Mouse (Mus musculus): ENCODE results near the gene Amigo3. TPM values are rescaled to one million over a fixed set of nuclear protein-coding genes. Genes with fewer than 3 reads are reported as not detected.

The Amigo3 gene
- polyA plus RNA-seq, 1 experiment from 2014 or later = 2.7 TPM

DNA sequence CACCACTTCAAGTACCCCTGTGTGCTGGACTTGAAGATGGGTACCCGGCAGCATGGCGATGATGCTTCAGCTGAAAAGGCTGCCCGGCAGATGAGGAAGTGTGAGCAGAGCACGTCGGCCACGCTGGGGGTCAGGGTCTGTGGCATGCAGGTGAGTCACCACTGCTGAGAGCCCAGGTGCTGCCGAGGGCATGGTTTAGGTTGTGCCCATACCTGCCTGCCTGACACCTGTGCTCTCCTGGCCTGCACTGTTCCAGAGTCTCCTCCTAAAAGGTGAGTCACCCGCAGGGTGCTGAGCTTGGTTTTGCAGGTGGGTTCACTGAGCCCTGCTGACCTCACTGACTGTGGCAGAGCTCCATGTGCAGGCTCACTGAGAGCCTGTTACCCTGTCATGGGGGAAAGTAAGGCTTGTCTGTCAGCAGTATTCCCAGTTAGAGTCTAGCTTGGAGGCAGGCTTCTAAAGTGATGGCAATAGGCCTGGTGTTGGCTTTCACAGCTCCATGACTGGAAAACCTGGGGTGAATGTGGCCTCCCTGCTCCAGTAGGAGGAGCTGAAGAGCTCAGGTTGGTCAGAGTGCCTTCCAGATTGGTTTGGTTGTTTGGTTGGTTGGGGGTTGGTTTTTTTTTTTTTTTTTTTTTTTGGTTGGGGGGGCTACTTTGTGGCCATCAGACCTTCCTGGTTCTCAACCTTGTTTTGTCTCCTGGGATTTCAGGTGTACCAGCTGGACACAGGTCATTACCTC is 8.0 kb upstream of the Amigo3 start:
- Histone ChIP-seq H3K4me1 (peaks cover 18% of the 10 kb centered on the region), H3K9ac (no peak overlapping the region), H3K27ac (no peak overlapping the region), H3K36me3 (peaks cover 65% of the 10 kb centered on the region), H3K4me3 (replicated peaks) (no peak overlapping the region), H3K4me2 (no peak overlapping the region), H3K9me3 (replicated peaks) (no peaks in the 10 kb centered on the region), H3K27me3 (no peaks in the 10 kb centered on the region)
- no peak for ATAC-seq (replicated peaks; ENCODE audit: low FRiP score)
- 96% methylated on average over 8 of the region's 8 CpGs for WGBS

DNA sequence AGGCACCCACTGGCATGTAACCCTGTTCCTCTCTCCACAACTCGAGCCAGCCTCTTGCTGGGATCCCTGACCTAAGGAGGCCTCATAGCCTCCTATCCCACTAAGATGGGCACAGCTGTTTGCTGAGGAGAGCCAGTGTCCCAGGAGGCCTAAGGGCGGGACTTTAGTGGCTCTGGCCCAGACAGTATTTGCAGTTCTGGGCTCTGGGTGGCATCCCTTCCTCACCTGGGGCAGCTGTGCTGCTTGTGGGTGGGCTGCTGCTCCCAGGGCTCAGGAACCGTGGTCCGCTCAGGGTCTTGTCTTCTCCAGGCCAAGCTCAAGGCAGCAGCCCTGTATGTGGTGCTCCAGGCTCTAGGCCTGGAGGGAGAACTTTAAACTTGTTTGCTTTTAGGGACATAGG is 6.4 kb upstream of the Amigo3 start:
- H3K4me3 ChIP-seq (replicated peaks) = no peak overlapping the region
- H3K36me3 ChIP-seq = peaks cover 66% of the 10 kb centered on the region
- WGBS = 91% methylated on average over 4 of the region's 4 CpGs
- H3K27me3 ChIP-seq = no peaks in the 10 kb centered on the region
- H3K9ac ChIP-seq = no peak overlapping the region
- no peak overlapping the region for H3K27ac ChIP-seq
- H3K4me1 ChIP-seq = peaks cover 26% of the 10 kb centered on the region
- H3K4me2 ChIP-seq = no peak overlapping the region
- H3K9me3 ChIP-seq (replicated peaks) = no peaks in the 10 kb centered on the region
- ATAC-seq (replicated peaks; ENCODE audit: low FRiP score) = no peak

DNA sequence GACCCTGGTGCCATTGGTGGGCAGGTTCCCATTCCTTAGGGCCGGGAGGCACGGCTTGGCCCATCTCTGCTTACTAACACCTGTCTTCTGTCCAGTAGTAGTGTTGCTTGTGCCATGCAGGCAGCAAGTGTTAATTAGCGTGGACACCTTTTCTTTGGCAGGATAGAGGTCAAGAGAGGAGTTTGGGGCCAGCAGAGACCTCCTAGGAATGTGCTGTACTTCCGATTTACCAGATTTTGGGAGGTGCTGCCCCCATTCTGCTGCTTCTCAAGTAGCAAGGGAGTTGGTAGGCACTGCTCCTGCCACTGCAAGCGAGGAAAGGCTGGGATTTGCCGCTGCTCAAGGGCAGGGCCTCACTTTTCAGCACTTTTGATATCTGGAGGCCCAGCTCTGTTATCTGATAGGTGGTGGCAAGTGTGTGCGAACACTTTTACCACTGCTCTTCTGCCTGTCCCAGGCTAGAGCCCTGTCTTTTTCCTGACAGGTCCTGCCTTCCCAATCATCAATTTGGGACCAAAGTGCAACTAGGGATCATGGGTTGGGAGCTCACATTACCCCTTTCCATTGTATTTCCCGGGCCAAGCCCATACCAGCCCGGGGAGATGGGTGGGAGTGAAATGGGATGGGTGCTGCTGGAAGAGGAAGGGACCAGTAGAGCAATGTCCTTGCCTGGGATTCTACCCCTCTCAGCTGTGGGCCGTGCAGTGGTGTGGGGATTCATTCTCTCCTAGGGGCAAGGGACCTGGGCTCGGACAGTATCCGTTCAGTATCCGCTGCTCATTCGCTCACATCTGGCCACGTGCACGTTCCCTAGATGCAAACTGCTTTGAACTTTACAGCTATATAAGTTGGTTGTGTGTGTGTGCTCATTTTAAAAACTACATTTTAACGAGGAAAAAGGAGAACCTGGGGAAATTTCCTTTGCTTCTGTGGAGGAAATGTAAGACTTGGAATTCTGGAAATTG is 5.1 kb upstream of the Amigo3 start:
- peaks cover 30% of the 10 kb centered on the region for H3K4me1 ChIP-seq

DNA sequence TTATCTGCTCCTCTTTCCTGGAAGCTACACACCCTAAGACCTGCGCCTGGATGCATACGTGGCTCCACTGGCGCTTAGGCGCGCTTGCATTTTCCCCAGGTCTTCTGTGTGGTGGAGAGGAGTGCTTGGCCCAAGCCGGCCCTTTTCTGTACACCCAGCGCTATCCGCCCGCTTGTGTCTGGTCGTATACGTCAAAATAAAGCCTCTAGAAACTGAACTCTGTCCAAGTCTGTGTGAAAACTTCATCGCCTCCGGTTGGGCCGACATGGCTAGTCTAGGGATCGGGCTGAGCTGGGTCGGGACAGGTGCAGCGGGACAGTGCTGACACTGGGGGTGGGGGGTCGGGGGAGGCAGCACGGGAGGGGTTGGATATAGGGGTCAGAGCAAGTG is 4.4 kb upstream of the Amigo3 start:
- Histone ChIP-seq H3K27ac (peak overlapping the region; percentile 77), H3K36me3 (peaks cover 57% of the 10 kb centered on the region), H3K9me3 (replicated peaks) (no peaks in the 10 kb centered on the region), H3K4me1 (peaks cover 36% of the 10 kb centered on the region), H3K27me3 (no peaks in the 10 kb centered on the region), H3K4me2 (peak overlapping the region; percentile 86), H3K4me3 (replicated peaks) (peak overlapping the region; percentile 72), H3K9ac (peak overlapping the region; percentile 63)
- under 1% methylated on average over 19 of the region's 19 CpGs for WGBS
- peak; percentile 51 for ATAC-seq (replicated peaks; ENCODE audit: low FRiP score)

More for the DNA sequence above, 5.1 kb upstream of the Amigo3 start:
- 45% methylated on average over 17 of the region's 17 CpGs for WGBS
- no peak for ATAC-seq (replicated peaks; ENCODE audit: low FRiP score)
- Histone ChIP-seq H3K4me3 (replicated peaks) (peak overlapping the region; percentile 72), H3K4me2 (peak overlapping the region; percentile 86), H3K9ac (peak overlapping the region; percentile 63), H3K9me3 (replicated peaks) (no peaks in the 10 kb centered on the region), H3K27ac (peak overlapping the region; percentile 77), H3K36me3 (peaks cover 60% of the 10 kb centered on the region), H3K27me3 (no peaks in the 10 kb centered on the region)

DNA sequence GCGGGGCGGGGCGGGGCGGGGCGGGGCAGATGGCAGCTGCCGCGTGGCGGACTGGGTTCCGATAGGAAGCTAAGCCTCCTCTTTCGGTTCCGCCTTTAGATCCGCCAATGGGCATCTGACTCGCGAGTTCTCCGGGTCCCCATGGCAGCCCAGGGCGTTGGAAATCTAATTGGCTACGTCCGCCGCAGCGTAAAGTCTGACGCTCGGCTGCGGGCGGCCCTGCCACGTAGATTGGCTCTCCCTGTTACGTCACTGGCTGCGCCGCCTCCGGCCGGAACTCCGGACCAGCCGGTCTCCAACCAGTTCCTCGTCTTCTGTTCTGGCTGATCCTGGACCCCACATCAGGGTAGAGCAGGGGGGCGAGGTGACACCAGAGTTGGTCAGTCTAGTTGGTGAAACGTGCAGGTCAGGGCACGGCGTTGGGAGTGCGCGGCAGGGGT is 3.9 kb upstream of the Amigo3 start, which contains the start of gene Gmppb:
TSS of gene Gmppb (plus strand) at position 227 of the 440 bp plus-strand sequence.
- WGBS = under 1% methylated on average over 31 of the region's 39 CpGs
- Histone ChIP-seq H3K9ac (peak within 1 kb of the TSS; percentile 63), H3K27ac (peak within 1 kb of the TSS; percentile 77), H3K4me2 (peak within 1 kb of the TSS; percentile 86), H3K4me3 (replicated peaks) (peak within 1 kb of the TSS; percentile 72), H3K27me3 (no peaks in the 10 kb centered on the region), H3K9me3 (replicated peaks) (no peaks in the 10 kb centered on the region), H3K36me3 (peaks cover 62% of the 10 kb centered on the region), H3K4me1 (peaks cover 38% of the 10 kb centered on the region)
- ATAC-seq (replicated peaks; ENCODE audit: low FRiP score) = peak; percentile 96

DNA sequence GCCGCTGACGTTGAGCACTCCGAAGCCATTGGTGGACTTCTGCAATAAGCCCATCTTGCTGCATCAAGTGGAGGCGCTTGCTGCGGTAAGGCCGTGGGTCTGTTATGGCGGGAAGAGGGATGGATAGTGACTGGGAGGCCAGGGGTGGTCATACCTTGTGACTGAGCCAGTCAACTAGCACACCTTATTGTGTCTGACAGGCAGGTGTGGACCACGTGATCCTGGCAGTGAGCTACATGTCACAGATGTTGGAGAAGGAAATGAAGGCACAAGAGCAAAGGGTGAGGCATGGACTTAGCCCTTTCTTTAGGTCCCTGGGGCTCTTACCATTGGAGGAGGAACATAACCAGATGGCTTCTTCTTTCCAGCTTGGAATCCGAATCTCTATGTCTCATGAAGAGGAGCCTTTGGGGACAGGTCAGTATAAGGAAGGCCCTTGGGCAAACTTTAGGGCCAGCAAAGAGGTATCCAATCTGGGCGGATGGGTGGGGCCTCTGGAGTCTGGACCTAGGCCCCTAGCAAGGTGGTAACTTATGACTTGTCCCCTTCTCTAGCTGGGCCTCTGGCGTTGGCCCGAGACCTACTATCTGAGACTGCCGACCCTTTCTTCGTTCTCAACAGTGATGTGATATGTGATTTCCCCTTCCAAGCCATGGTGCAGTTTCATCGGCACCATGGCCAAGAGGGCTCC is 3.3 kb upstream of the Amigo3 start:
- Histone ChIP-seq H3K4me2 (peak overlapping the region; percentile 86), H3K9ac (peak overlapping the region; percentile 63), H3K9me3 (replicated peaks) (no peaks in the 10 kb centered on the region), H3K27me3 (no peaks in the 10 kb centered on the region), H3K4me3 (replicated peaks) (peak overlapping the region; percentile 72), H3K4me1 (peaks cover 38% of the 10 kb centered on the region), H3K27ac (peak overlapping the region; percentile 76), H3K36me3 (peaks cover 65% of the 10 kb centered on the region)
- WGBS = 37% methylated on average over 15 of the region's 15 CpGs
- 0 out of 2 replicates have a peak, but pooled peaks have one; percentile 0 for ATAC-seq (replicated peaks; ENCODE audit: low FRiP score)

DNA sequence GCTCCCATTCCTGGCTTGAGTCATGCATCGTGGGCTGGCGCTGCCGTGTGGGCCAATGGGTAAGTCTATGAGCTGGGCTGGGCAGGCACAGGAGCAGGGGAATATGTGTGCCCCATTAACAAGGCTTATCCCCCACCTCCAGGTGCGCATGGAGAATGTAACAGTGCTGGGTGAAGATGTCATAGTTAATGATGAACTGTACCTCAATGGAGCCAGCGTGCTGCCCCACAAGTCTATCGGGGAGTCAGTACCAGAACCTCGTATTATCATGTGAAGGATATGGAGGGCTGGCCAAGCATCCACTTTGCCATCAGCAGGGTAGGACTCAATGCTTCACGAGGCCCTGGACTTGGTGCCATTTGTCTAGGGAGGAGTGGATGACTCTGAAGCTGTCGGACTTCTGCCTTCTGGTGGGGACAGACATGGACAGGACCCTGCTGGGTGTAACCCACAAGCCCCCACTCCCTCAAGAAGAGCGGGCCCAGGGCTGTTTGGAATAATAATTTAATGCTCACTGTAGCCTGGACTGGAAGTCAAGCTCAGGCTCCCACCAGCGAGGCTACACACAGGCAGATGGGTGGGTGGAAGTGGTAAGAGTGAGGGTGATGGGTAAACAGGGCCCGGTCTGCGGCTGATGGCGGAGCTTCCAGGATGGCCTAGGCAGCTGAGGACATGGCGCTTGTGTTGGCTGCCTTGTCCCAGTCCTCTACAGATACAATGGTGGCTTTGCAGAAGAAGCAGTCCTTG is 1.6 kb upstream of the Amigo3 start:
- Histone ChIP-seq H3K9me3 (replicated peaks) (no peaks in the 10 kb centered on the region), H3K4me3 (replicated peaks) (no peak overlapping the region), H3K9ac (no peak overlapping the region), H3K36me3 (peaks cover 65% of the 10 kb centered on the region), H3K27me3 (no peaks in the 10 kb centered on the region), H3K4me2 (no peak overlapping the region), H3K4me1 (peaks cover 38% of the 10 kb centered on the region), H3K27ac (no peak overlapping the region)
- 93% methylated on average over 15 of the region's 15 CpGs for WGBS
- ATAC-seq (replicated peaks; ENCODE audit: low FRiP score) = no peak

DNA sequence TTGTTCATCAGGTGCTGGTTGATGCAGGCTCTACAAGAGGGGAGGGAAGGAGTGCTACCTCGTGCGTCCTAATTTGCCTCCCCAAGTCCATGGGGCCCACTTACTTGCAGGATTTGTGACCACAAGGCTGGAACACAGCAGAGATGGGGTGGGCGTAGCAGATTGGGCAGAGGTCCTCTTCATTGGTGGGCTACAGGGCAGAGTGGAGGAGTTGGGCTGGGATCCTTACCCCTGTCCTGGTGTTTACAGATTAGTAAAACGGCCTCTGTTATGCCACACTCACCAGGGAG is 1.1 kb upstream of the Amigo3 start:
- no peaks in the 10 kb centered on the region for H3K27me3 ChIP-seq
- WGBS = 81% methylated on average over 4 of the region's 4 CpGs
- peaks cover 64% of the 10 kb centered on the region for H3K36me3 ChIP-seq

DNA sequence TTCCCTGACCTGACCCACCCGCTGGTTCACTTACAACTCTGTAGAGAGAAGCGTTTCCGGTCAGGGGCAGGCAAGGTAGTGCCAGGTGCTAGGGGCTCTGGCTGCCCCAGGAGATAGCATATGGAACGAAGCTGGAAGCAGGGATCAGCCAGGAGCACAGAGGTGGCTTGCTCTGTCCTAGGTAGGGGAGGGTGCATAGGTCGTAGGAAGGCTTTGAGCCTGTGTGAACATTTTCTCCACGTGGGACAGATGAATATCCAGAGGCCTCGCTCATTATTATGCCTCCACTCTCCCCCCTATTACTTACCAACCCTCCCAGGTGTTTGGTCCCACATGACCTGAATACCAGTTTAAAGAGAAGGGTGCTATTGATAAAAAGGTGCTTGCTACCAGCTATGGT is 548 bp upstream of the Amigo3 start:
- no peak overlapping the region for H3K4me3 ChIP-seq (replicated peaks)
- no peak for ATAC-seq (replicated peaks; ENCODE audit: low FRiP score)
- no peaks in the 10 kb centered on the region for H3K27me3 ChIP-seq
- H3K9me3 ChIP-seq (replicated peaks) = no peaks in the 10 kb centered on the region
- no peak overlapping the region for H3K4me2 ChIP-seq
- WGBS = 72% methylated on average over 7 of the region's 7 CpGs
- peaks cover 64% of the 10 kb centered on the region for H3K36me3 ChIP-seq
- H3K4me1 ChIP-seq = peaks cover 37% of the 10 kb centered on the region
- H3K27ac ChIP-seq = peak overlapping the region; percentile 11; the same call in 1 of the 2 replicates
- H3K9ac ChIP-seq = no peak overlapping the region

More for the DNA sequence above, 1.1 kb upstream of the Amigo3 start:
- H3K9me3 ChIP-seq (replicated peaks) = no peaks in the 10 kb centered on the region
- H3K4me3 ChIP-seq (replicated peaks) = no peak overlapping the region
- no peak overlapping the region for H3K27ac ChIP-seq
- ATAC-seq (replicated peaks; ENCODE audit: low FRiP score) = no peak
- peaks cover 38% of the 10 kb centered on the region for H3K4me1 ChIP-seq
- H3K9ac ChIP-seq = no peak overlapping the region
- H3K4me2 ChIP-seq = no peak overlapping the region

DNA sequence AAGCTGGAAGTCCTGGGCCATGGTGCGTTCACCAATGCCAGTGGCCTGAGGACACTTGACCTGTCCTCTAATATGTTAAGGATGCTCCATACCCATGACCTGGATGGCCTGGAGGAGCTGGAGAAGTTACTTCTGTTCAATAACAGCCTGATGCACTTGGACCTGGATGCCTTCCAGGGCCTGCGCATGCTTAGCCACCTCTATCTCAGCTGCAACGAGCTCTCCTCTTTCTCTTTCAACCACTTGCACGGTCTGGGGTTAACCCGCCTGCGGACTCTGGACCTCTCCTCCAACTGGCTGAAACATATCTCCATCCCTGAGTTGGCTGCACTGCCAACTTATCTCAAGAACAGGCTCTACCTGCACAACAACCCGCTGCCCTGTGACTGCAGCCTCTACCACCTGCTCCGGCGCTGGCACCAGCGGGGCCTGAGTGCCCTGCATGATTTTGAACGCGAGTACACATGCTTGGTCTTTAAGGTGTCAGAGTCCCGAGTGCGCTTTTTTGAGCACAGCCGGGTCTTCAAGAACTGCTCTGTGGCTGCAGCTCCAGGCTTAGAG is 786 bp downstream of the Amigo3 start:
- WGBS = 93% methylated on average over 15 of the region's 15 CpGs
- Histone ChIP-seq H3K4me1 (peaks cover 26% of the 10 kb centered on the region), H3K36me3 (peaks cover 74% of the 10 kb centered on the region), H3K9me3 (replicated peaks) (no peaks in the 10 kb centered on the region), H3K27me3 (no peaks in the 10 kb centered on the region), H3K4me2 (peak overlapping the region; percentile 55; the same call in 1 of the 2 replicates), H3K9ac (0 out of 2 replicates have a peak overlapping the region, but pooled peaks have one; percentile 44), H3K4me3 (replicated peaks) (no peak overlapping the region; the same call in 1 of the 2 replicates), H3K27ac (peak overlapping the region; percentile 62; the same call in 1 of the 2 replicates)
- ATAC-seq (replicated peaks; ENCODE audit: low FRiP score) = no peak
